Mouse (Mus musculus): ENCODE measurements around the gene Ngp. TPM values are rescaled to one million over a fixed set of nuclear protein-coding genes. Genes with fewer than 3 reads are reported as not detected.

The Ngp gene
- not detected for polyA plus RNA-seq (2017; shearing (Covaris generic))

GRCm38 (mm10) chr9:110419511-110420112, at the start of gene Ngp:
Gene Ngp, plus strand, starts transcription at chr9:110419747.

GRCm38 (mm10) chr9:110408099-110408773, 11.3 kb upstream of the Ngp start, which contains the start of gene Ptpn23:
Gene Ptpn23, minus strand, starts transcription at chr9:110408213.

Other genes with a start within 250 kb of the Ngp start
- 0.46 TPM for gene Cspg5, start 176.0 kb upstream of the Ngp start, polyA plus RNA-seq (2017; shearing (Covaris generic))
- gene Elp6, start 114.6 kb upstream of the Ngp start, polyA plus RNA-seq (2017; shearing (Covaris generic)) = 7.5 TPM
- 48.6 TPM for gene Scap, start 86.5 kb upstream of the Ngp start, polyA plus RNA-seq (2017; shearing (Covaris generic))
- 2.8 TPM for gene Ptpn23, start 11.5 kb upstream of the Ngp start, polyA plus RNA-seq (2017; shearing (Covaris generic))
- gene Klhl18, start 56.9 kb downstream of the Ngp start, polyA plus RNA-seq (2017; shearing (Covaris generic)) = 9.9 TPM
- 0.82 TPM for gene Kif9, start 57.2 kb downstream of the Ngp start, polyA plus RNA-seq (2017; shearing (Covaris generic))
- gene Setd2, start 112.8 kb downstream of the Ngp start, polyA plus RNA-seq (2017; shearing (Covaris generic)) = 30.7 TPM
- gene Nradd, start 204.7 kb downstream of the Ngp start, polyA plus RNA-seq (2017; shearing (Covaris generic)) = 2.5 TPM
- gene Nbeal2, start 234.4 kb downstream of the Ngp start, polyA plus RNA-seq (2017; shearing (Covaris generic)) = 86.4 TPM
- 200 TPM for gene Ccdc12, start 236.8 kb downstream of the Ngp start, polyA plus RNA-seq (2017; shearing (Covaris generic))